Mouse (Mus musculus) ES-E14 (cell line): ENCODE data around the gene Gdpgp1. TPM values are rescaled to one million over a fixed set of nuclear protein-coding genes. Genes with fewer than 3 reads are reported as not detected.

Experiments used
- DNase-seq: peaks from one replicate; pipeline ENCODE4 v3.0.0-alpha.2; 2013; ENCODE audit warnings: low read depth, low spot score
- H3K27ac ChIP-seq: 2 replicates; pipeline ENCODE4 v1.5.1; 2012; ENCODE audit warnings: low read depth, mild to moderate bottlenecking, low read length, moderate library complexity, mixed read lengths; ENCODE audit not compliant: poor library complexity, insufficient read depth, severe bottlenecking
- H3K36me3 ChIP-seq: 2 replicates; pipeline ENCODE4 v1.6.1; 2012; ENCODE audit warnings: mild to moderate bottlenecking, low read length, moderate library complexity, mixed read lengths; ENCODE audit not compliant: control insufficient read depth, poor library complexity, insufficient read depth, severe bottlenecking
- H3K4me1 ChIP-seq, 2 experiments: fragments of 150-350 bp in 1 of 2; sonication (generic) in 1 of 2; 2 replicates each; pipeline ENCODE4 v1.6.1; 2012; ENCODE audit warnings: low read length in 2 of 2, mild to moderate bottlenecking in 1 of 2, mixed read lengths in 1 of 2; ENCODE audit not compliant: control insufficient read depth in 2 of 2, insufficient read depth in 2 of 2, poor library complexity in 1 of 2
- H3K4me3 ChIP-seq, 2 experiments: fragments of 150-350 bp in 1 of 2; sonication (generic) in 1 of 2; 2 replicates each; pipeline ENCODE4 v1.5.1; 2012; ENCODE audit warnings: low read length in 2 of 2, low read depth in 1 of 2, mild to moderate bottlenecking in 1 of 2, mixed read lengths in 1 of 2; ENCODE audit not compliant: insufficient read depth in 1 of 2, poor library complexity in 1 of 2, severe bottlenecking in 1 of 2
- H3K9ac ChIP-seq: 2 replicates; pipeline ENCODE4 v1.6.1; 2012; ENCODE audit warnings: low read depth, mild to moderate bottlenecking, low read length, mixed read lengths; ENCODE audit not compliant: poor library complexity, insufficient read depth, severe bottlenecking
- H3K9me3 ChIP-seq: fragments of 150-350 bp; sonication (generic); 2 replicates; pipeline ENCODE4 v1.6.1; 2012; ENCODE audit warnings: low read depth, mild to moderate bottlenecking, low read length; ENCODE audit not compliant: control insufficient read depth, insufficient read depth
- CHD2 ChIP-seq: IDR thresholded peaks from 2 replicates; pipeline ENCODE4 v1.6.1; 2014; ENCODE audit warnings: mild to moderate bottlenecking, low read depth, low read length, inconsistent platforms
- HCFC1 ChIP-seq: IDR thresholded peaks from 2 replicates; pipeline ENCODE4 v1.6.1; 2012; ENCODE audit warnings: low read length, inconsistent platforms, borderline replicate concordance; ENCODE audit not compliant: insufficient read depth
- MAFK ChIP-seq: IDR thresholded peaks from 2 replicates; pipeline ENCODE4 v1.6.1; 2014; ENCODE audit warnings: mild to moderate bottlenecking, low read depth, low read length, inconsistent platforms; ENCODE audit not compliant: insufficient read depth
- ZC3H11A ChIP-seq: IDR thresholded peaks from 2 replicates; pipeline ENCODE4 v1.6.1; 2012; ENCODE audit warnings: low read depth, mild to moderate bottlenecking, inconsistent platforms, low read length, borderline replicate concordance
- ZNF384 ChIP-seq: IDR thresholded peaks from 2 replicates; pipeline ENCODE4 v1.6.1; 2012; ENCODE audit warnings: low read depth, low read length, inconsistent platforms
- in situ Hi-C, 2 experiments: fragments of 600-800 bp; cut with MboI; formaldehyde crosslinking; loops; one replicate each; pipeline ENCODE4 v1.15.1; 2025; ENCODE audit warnings: low sequenced_read_pairs in 2 of 2, inconsistent platforms in 1 of 2; ENCODE audit not compliant: unreplicated experiment in 2 of 2
- total RNA-seq: library from RNA; depleted of rRNA; stranded (reverse); fragments of 300-350 nt; gene quantifications from 2 replicates; pipeline ENCODE4 v1.2.3, GENCODE M21; 2012

Gdpgp1 gene
- total RNA-seq, 1 experiment: 4.4 TPM

DNA sequence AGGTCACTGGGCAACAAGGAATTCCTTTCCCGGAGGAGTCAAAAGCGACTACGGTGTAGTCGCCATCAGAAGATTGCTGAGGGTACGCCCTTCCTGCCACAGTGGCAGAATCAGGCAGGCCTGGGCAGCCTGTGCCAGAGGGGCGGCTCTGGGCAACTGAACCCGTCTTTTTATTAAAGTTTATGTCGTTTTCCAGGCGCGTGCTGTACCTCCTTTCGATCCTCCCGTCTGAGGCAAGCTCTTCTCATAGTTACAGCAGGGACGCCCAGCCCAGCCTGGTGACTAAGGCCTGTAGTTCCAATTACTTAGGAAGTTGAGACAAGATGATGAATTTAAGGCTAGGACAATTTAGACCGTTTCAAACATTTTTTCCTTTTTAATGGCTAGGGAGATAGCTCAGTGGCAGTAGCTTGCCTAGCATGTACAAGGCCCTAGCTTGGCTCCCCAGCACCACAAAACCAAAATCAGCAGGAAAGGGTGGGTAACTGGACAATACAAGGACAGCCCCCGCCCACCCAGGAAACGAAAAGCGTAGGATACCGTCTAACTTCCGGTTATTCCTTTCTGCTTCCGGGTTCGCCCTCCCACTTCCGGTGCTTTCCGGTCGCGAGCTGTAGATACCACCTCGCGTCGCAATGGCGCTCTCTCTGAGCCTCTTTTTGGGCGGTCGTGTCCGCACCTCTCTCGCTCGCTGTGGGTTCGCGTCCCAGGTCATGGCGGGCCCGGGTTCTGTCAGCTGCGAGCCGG lies 28.1 kb downstream of the Gdpgp1 start, which contains the start of gene Ngrn:
TSS of gene Ngrn (plus strand) at position 591 of the 747 bp plus-strand sequence.
- H3K27ac ChIP-seq: peak within 1 kb of the TSS; percentile 87
- H3K4me3 ChIP-seq: peak within 1 kb of the TSS; percentile 92 to 95
- peaks cover 16% of the 10 kb centered on the region for H3K36me3 ChIP-seq
- DNase-seq: peak; percentile 83
- H3K9ac ChIP-seq: peak within 1 kb of the TSS; percentile 96
- peaks cover 3 to 4% of the 10 kb centered on the region in 2 experiments; a peak in 2 of 4 replicates for H3K4me1 ChIP-seq
- no peaks in the 10 kb centered on the region for H3K9me3 ChIP-seq
- TF ChIP-seq ZNF384 (no peak), MAFK (no peak), HCFC1 (0 out of 2 replicates have a peak, but pooled peaks have one; percentile 34), ZC3H11A (no peak), CHD2 (no peak)
- in situ Hi-C loops: no loop called here

DNA sequence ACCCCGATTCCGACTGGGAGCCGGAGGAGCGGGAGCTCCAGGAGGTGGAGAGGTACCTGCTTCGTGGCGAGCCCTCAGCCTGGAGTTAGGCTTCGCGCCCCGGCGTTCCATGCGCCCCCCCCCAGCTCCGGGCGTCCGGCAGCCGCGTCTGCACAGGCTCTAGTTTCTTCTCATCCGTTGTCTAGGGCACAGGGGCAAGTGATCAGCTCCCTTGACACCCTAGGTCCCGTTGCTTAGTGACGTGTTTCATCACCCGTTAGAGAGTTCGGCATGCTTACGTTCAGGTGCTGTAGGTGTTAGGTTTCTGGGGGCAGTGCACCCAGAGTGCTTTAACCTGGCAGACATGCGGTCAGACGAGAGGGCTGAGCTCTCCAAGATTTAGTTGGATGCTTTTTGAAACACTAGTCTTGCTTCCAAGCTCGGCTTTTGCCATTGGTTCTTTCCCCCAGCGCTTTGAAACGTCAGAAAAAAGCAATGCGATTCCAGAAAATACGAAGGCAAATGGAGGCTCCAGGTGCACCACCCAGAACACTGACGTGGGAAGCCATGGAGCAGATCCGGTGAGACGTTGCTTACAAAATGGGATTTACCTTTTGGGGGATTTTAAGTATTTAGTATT lies 28.8 kb downstream of the Gdpgp1 start:
- H3K36me3 ChIP-seq: peaks cover 16% of the 10 kb centered on the region
- peaks cover 2 to 3% of the 10 kb centered on the region in 2 experiments; a peak in 2 of 4 replicates for H3K4me1 ChIP-seq
- no peaks in the 10 kb centered on the region for H3K9me3 ChIP-seq
- in situ Hi-C loops: no loop called here
- peak overlapping the region; percentile 92 to 95 for H3K4me3 ChIP-seq
- DNase-seq: no peak
- peak overlapping the region; percentile 87 for H3K27ac ChIP-seq
- peak overlapping the region; percentile 96 for H3K9ac ChIP-seq
- no peak for TF ChIP-seq MAFK
- TF ChIP-seq ZNF384: no peak
- TF ChIP-seq HCFC1: no peak
- TF ChIP-seq ZC3H11A: no peak
- no peak for TF ChIP-seq CHD2

DNA sequence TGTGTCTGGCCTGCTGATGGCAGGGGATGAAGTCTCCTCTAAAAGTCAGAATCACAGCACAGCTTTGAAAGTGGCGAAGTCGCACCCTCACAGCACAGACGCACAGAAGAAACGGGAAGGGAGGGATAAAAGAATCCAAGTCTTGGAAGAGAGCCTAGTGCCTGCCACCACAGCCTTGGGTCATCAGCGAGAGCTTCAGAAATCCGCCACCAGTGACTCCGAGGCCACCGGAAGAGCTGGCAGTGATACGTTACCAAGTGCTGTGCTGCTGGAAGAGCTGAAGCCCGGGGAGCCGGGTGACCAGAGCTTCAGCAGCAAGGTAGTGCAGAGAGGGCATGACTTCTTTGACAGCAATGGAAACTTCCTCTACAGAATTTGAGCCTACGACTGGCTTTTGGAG lies 31.9 kb downstream of the Gdpgp1 start:
- Histone ChIP-seq H3K36me3 (peaks cover 18% of the 10 kb centered on the region), H3K9me3 (no peaks in the 10 kb centered on the region), H3K4me3 (no peak overlapping the region), H3K4me1 (peaks cover 2 to 3% of the 10 kb centered on the region in 2 experiments; a peak in 2 of 4 replicates), H3K9ac (no peak overlapping the region), H3K27ac (no peak overlapping the region)
- in situ Hi-C loops: no loop called here
- DNase-seq: no peak
- no peak for TF ChIP-seq MAFK
- no peak for TF ChIP-seq ZC3H11A
- no peak for TF ChIP-seq ZNF384
- TF ChIP-seq CHD2: no peak
- no peak for TF ChIP-seq HCFC1

DNA sequence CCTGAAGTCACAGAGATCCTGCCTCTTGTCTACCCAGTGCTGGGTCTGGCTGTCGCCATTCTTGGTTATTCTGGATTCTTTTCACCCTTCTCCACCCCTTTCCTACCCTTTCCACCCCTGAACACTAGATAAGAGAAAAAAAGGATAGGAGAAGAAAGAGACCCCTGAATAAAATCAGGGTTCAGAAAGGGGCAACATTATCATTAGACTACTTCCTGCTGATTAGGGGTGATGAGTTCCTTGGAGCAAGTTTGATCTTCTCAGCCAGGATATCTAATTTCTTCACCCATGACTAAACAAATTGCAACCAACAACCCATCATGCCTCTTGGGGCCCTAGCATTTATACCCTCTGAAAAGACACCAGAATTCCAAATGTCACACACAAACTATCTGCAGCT lies 35.1 kb downstream of the Gdpgp1 start:
- Histone ChIP-seq H3K27ac (no peak overlapping the region), H3K36me3 (peaks cover 20% of the 10 kb centered on the region), H3K4me3 (no peak overlapping the region), H3K9ac (no peak overlapping the region), H3K9me3 (no peaks in the 10 kb centered on the region), H3K4me1 (no peaks in the 10 kb centered on the region; a peak in 1 of 4 replicates)
- in situ Hi-C loops: no loop called here
- TF ChIP-seq MAFK (no peak), HCFC1 (no peak), ZC3H11A (no peak), CHD2 (no peak), ZNF384 (no peak)
- no peak for DNase-seq
